Mouse (Mus musculus): ENCODE results near the gene Atad2b. TPM values are rescaled to one million over a fixed set of nuclear protein-coding genes. Genes with fewer than 3 reads are reported as not detected.
"Not testable (repeated sequence)": the region's sequence is repeated elsewhere in the genome, so short reads cannot be mapped to it uniquely, and the experiment has no call there.

Gene Atad2b
- polyA plus RNA-seq, 1 experiment from 2014 or later, result 4.7 TPM

DNA sequence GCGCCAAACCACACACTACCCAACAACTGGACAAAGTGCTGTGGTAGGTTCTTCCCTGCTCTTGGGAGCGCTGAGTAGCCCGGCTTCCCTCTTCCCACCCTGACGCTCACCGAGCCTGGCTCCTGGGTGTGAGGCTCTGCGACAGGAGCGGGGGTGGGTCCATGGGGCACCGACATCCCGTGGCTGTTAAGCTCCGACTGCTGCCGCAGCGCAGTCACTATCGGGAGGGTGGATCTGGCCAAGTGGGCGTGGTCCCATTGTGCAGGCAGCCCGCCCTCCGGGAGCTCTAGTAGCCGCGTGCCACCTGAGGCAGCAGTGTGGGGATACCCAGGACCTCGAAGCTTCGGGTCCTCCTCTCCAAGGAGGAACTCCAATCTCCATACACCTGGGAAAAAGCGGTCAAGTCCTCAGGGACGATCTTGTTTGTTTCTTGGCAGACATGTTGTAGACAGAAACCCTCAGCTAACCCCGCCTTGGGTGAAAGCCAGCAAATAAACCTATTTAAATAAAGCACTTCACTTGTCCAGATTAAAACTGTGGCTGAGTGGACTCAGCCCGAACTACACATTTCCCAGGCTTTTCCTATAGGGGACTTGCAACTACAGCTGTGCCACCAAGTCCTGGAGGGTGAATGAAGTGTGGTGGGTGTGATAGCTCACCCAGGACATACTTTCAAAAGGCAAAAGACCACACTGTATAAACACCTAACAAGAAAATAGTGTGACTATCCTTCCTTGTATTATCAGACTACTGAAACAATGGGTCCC lies 42.8 kb upstream of the Atad2b start, which contains the start of gene Mfsd2b:
Gene Mfsd2b, minus strand, starts transcription at position 199 of the 767 bp plus-strand sequence.
- Histone ChIP-seq H3K36me3 (replicated peaks; ENCODE audit: insufficient read depth, low read length) (peaks cover 7% of the 10 kb centered on the region), H3K9ac (replicated peaks) (peak within 1 kb of the TSS; percentile 77), H3K9me3 (ENCODE audit: low read length) (no peaks in the 10 kb centered on the region), H3K27ac (ENCODE audit: low read depth) (peak within 1 kb of the TSS; percentile 91), H3K4me3 (ENCODE audit: low read depth, low read length) (peak within 1 kb of the TSS; percentile 62), H3K4me2 (ENCODE audit: low read depth, low read length) (peak within 1 kb of the TSS; percentile 75), H3K4me1 (ENCODE audit: insufficient read depth) (peaks cover 18% of the 10 kb centered on the region), H3K27me3 (ENCODE audit: insufficient read depth, low read length) (no peaks in the 10 kb centered on the region)
- ATAC-seq, result peak; percentile 76
- WGBS (ENCODE audit: insufficient replicate concordance), result 2% methylated on average over 24 of the region's 24 CpGs
- peak; percentile 90 for DNase-seq
- TF ChIP-seq EP300 (IDR thresholded peaks at IDR 0.05; ENCODE audit: low read depth) (0 out of 2 replicates have a peak, but pooled peaks have one; percentile 7), CTCF (IDR thresholded peaks at IDR 0.05; ENCODE audit: low read depth) (peak; percentile 7; the same call in 1 of the 2 replicates)

GRCm38 (mm10) chr12:4875623-4876022 lies 41.5 kb upstream of the Atad2b start:
- Histone ChIP-seq H3K27ac (ENCODE audit: low read depth) (no peak overlapping the region), H3K9me3 (ENCODE audit: low read length) (no peaks in the 10 kb centered on the region), H3K9ac (replicated peaks) (no peak overlapping the region), H3K36me3 (replicated peaks; ENCODE audit: insufficient read depth, low read length) (peaks cover 8% of the 10 kb centered on the region), H3K4me2 (ENCODE audit: low read depth, low read length) (no peak overlapping the region), H3K27me3 (ENCODE audit: insufficient read depth, low read length) (no peaks in the 10 kb centered on the region), H3K4me3 (ENCODE audit: low read depth, low read length) (no peak overlapping the region), H3K4me1 (ENCODE audit: insufficient read depth) (peaks cover 18% of the 10 kb centered on the region)
- TF ChIP-seq EP300 (IDR thresholded peaks at IDR 0.05; ENCODE audit: low read depth), result no peak
- TF ChIP-seq CTCF (IDR thresholded peaks at IDR 0.05; ENCODE audit: low read depth), result no peak
- DNase-seq (no peak), ATAC-seq (no peak)
- 60% methylated on average over 8 of the region's 8 CpGs for WGBS (ENCODE audit: insufficient replicate concordance)

- Histone ChIP-seq H3K4me3 (ENCODE audit: low read depth, low read length) (no peak overlapping the region), H3K9ac (replicated peaks) (no peak overlapping the region), H3K36me3 (replicated peaks; ENCODE audit: insufficient read depth, low read length) (peaks cover 27% of the 10 kb centered on the region), H3K9me3 (ENCODE audit: low read length) (no peaks in the 10 kb centered on the region), H3K27me3 (ENCODE audit: insufficient read depth, low read length) (no peaks in the 10 kb centered on the region), H3K27ac (ENCODE audit: low read depth) (no peak overlapping the region), H3K4me1 (ENCODE audit: insufficient read depth) (peaks cover 18% of the 10 kb centered on the region), H3K4me2 (ENCODE audit: low read depth, low read length) (no peak overlapping the region)
- ATAC-seq (no peak), DNase-seq (no peak)
- no peak for TF ChIP-seq CTCF (IDR thresholded peaks at IDR 0.05; ENCODE audit: low read depth)
- TF ChIP-seq EP300 (IDR thresholded peaks at IDR 0.05; ENCODE audit: low read depth), result peak; percentile 26; the same call in 1 of the 2 replicates
- 64% methylated on average over 9 of the region's 9 CpGs for WGBS (ENCODE audit: insufficient replicate concordance)
These were observed 38.8 kb upstream of the Atad2b start for GRCm38 (mm10) chr12:4878296-4878783.

- no peaks in the 10 kb centered on the region for H3K27me3 ChIP-seq (ENCODE audit: insufficient read depth, low read length)
- no peak overlapping the region for H3K27ac ChIP-seq (ENCODE audit: low read depth)
- DNase-seq, result no peak
- peaks cover 16% of the 10 kb centered on the region for H3K4me1 ChIP-seq (ENCODE audit: insufficient read depth)
- 89% methylated on average over 5 of the region's 5 CpGs for WGBS (ENCODE audit: insufficient replicate concordance)
- no peak overlapping the region for H3K9ac ChIP-seq (replicated peaks)
- no peak for TF ChIP-seq EP300 (IDR thresholded peaks at IDR 0.05; ENCODE audit: low read depth)
- peak; percentile 57 for TF ChIP-seq CTCF (IDR thresholded peaks at IDR 0.05; ENCODE audit: low read depth)
- no peaks in the 10 kb centered on the region for H3K9me3 ChIP-seq (ENCODE audit: low read length)
- H3K36me3 ChIP-seq (replicated peaks; ENCODE audit: insufficient read depth, low read length), result peaks cover 27% of the 10 kb centered on the region
- ATAC-seq, result no peak
- H3K4me3 ChIP-seq (ENCODE audit: low read depth, low read length), result no peak overlapping the region
- no peak overlapping the region for H3K4me2 ChIP-seq (ENCODE audit: low read depth, low read length)
These were observed 38.1 kb upstream of the Atad2b start for GRCm38 (mm10) chr12:4879048-4879447.

DNA sequence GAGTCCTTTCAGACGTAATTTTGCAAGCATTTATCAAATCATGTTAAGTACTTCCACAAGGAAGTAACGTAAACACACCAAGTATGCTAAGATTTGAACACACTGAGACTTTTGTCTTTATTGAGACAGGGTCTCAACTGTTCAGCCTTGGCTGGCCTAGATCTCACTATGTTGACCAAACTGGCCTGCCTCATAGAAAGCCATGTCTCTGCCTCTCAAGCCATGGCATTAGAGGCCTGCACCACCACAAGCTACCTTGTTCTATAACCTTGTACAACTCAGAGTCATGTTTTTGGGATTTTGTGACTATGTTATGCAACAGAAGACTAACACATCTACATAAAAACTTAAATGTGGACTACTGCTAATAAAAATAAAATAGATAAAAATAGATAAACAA lies 35.1 kb upstream of the Atad2b start:
- no peak overlapping the region for H3K27ac ChIP-seq (ENCODE audit: low read depth)
- DNase-seq (no peak), ATAC-seq (no peak)
- H3K4me1 ChIP-seq (ENCODE audit: insufficient read depth), result no peaks in the 10 kb centered on the region
- H3K4me2 ChIP-seq (ENCODE audit: low read depth, low read length), result no peak overlapping the region
- 86% methylated on average over 2 of the region's 2 CpGs for WGBS (ENCODE audit: insufficient replicate concordance)
- H3K9ac ChIP-seq (replicated peaks), result no peak overlapping the region
- H3K36me3 ChIP-seq (replicated peaks; ENCODE audit: insufficient read depth, low read length), result peaks cover 38% of the 10 kb centered on the region
- no peaks in the 10 kb centered on the region for H3K27me3 ChIP-seq (ENCODE audit: insufficient read depth, low read length)
- no peak for TF ChIP-seq EP300 (IDR thresholded peaks at IDR 0.05; ENCODE audit: low read depth)
- no peak for TF ChIP-seq CTCF (IDR thresholded peaks at IDR 0.05; ENCODE audit: low read depth)
- no peaks in the 10 kb centered on the region for H3K9me3 ChIP-seq (ENCODE audit: low read length)
- no peak overlapping the region for H3K4me3 ChIP-seq (ENCODE audit: low read depth, low read length)

DNA sequence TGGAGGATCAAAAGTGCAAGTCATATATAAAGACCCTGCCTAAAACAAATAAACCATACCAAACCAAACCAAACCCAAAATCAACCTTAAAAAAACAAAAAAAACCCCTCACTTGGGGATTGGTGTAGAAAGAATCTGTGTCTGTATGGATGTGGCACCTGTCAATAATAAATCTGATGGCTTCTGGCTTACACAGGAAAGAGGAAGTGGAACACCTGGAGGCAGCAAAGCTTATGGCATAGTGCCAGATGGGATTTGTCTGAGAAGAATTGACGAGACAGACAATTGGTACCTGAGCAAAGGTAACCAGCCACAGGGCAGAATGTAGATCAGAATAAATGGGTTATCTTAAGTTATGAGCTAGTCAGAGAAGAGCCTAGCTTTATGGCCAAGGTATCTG lies 32.1 kb upstream of the Atad2b start:
- Histone ChIP-seq H3K4me3 (ENCODE audit: low read depth, low read length) (no peak overlapping the region), H3K4me1 (ENCODE audit: insufficient read depth) (no peaks in the 10 kb centered on the region), H3K9ac (replicated peaks) (no peak overlapping the region), H3K4me2 (ENCODE audit: low read depth, low read length) (no peak overlapping the region), H3K9me3 (ENCODE audit: low read length) (no peaks in the 10 kb centered on the region), H3K36me3 (replicated peaks; ENCODE audit: insufficient read depth, low read length) (peaks cover 30% of the 10 kb centered on the region), H3K27ac (ENCODE audit: low read depth) (no peak overlapping the region), H3K27me3 (ENCODE audit: insufficient read depth, low read length) (no peaks in the 10 kb centered on the region)
- no peak for TF ChIP-seq EP300 (IDR thresholded peaks at IDR 0.05; ENCODE audit: low read depth)
- no peak for TF ChIP-seq CTCF (IDR thresholded peaks at IDR 0.05; ENCODE audit: low read depth)
- 59% methylated on average over 1 of the region's 1 CpGs for WGBS (ENCODE audit: insufficient replicate concordance)
- no peak for ATAC-seq
- no peak for DNase-seq

GRCm38 (mm10) chr12:4886581-4886980 lies 30.6 kb upstream of the Atad2b start:
- DNase-seq; H3K27ac ChIP-seq (ENCODE audit: low read depth); H3K4me2 ChIP-seq (ENCODE audit: low read depth, low read length); ATAC-seq; H3K4me3 ChIP-seq (ENCODE audit: low read depth, low read length); H3K9ac ChIP-seq (replicated peaks); H3K4me1 ChIP-seq (ENCODE audit: insufficient read depth); H3K27me3 ChIP-seq (ENCODE audit: insufficient read depth, low read length); H3K9me3 ChIP-seq (ENCODE audit: low read length): not testable (repeated sequence)
- 93% methylated on average over 4 of the region's 4 CpGs for WGBS (ENCODE audit: insufficient replicate concordance)
- peaks cover 30% of the 10 kb centered on the region for H3K36me3 ChIP-seq (replicated peaks; ENCODE audit: insufficient read depth, low read length)
